Mouse (Mus musculus): ENCODE results near the gene Bricd5.
"Not testable (repeated sequence)": the region's sequence is repeated elsewhere in the genome, so short reads cannot be mapped to it uniquely, and the experiment has no call there.

Gene Bricd5

GRCm38 (mm10) chr17:24473612-24474275, at the start of gene Bricd5:
Gene Bricd5, plus strand, starts transcription at chr17:24473884.
- no peak for ATAC-seq (ENCODE audit: low TSS enrichment)

DNA sequence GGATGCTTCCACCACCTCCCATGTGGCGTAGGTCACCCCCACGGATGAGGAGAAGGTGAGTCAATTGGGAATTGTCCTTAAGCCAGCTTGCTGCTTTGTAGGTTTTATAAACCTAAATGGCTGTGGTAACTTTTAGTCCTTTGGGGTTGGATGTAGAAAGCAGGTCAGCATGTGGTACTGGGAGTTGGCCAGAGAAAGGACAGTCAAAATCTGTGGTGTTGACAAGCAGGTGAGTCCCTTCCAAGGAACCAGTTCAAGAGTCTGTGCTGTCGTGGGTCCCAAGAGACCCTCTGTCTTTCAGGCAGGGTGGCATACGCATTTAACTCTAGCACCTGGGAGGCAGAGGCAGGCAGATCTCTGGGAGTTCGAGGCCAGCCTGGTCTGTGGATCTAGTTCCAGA, 49.2 kb upstream of the Bricd5 start:
- no peak for ATAC-seq (ENCODE audit: low TSS enrichment)

DNA sequence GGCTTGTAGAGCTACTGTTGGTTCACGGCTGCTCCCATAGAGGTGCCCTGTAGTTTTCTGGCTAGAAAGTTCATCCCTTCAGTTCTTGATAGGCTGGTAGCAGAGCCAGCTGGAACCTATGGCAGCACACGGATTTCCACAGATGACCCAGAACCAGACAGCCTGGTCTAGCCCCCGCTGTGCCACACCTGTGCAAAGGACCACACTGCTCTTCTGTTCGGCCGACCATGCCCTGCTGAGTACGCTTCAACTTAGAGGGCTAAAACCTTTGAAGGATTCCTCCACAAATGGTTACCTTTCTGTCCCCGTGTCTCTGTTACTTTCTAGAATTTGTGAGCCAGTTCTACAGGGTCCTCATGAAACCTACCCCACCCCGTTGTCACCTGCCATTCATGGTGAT, 48.4 kb upstream of the Bricd5 start:
- not testable (repeated sequence) for ATAC-seq (ENCODE audit: low TSS enrichment)

- no peak for ATAC-seq (ENCODE audit: low TSS enrichment)
Observed at GRCm38 (mm10) chr17:24425905-24426304, 47.8 kb upstream of the Bricd5 start.

- peak; percentile 93 for ATAC-seq (ENCODE audit: low TSS enrichment)
Observed at GRCm38 (mm10) chr17:24426471-24427169, 47.1 kb upstream of the Bricd5 start, which contains the start of gene Eci1. Gene Eci1, plus strand, starts transcription at chr17:24426641.

DNA sequence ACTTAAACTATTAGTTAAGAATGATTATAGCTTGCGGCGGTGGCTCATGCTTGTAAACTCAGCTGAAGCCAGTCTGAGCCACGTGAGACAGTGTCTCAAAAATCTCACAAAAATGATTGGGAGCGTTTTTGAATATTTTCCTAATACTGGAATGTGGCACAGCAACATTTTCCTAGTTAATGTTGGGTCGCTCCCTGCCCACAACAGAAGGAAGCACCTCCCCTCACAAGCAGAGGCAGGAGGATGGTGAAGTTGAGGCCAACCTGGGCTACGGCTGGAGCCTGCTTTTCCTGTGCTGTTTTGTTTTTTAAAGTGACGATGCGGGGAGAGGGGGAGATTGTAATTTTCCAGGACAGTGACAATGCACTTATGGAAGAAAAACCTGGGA, 46.5 kb upstream of the Bricd5 start:
- no peak for ATAC-seq (ENCODE audit: low TSS enrichment)

DNA sequence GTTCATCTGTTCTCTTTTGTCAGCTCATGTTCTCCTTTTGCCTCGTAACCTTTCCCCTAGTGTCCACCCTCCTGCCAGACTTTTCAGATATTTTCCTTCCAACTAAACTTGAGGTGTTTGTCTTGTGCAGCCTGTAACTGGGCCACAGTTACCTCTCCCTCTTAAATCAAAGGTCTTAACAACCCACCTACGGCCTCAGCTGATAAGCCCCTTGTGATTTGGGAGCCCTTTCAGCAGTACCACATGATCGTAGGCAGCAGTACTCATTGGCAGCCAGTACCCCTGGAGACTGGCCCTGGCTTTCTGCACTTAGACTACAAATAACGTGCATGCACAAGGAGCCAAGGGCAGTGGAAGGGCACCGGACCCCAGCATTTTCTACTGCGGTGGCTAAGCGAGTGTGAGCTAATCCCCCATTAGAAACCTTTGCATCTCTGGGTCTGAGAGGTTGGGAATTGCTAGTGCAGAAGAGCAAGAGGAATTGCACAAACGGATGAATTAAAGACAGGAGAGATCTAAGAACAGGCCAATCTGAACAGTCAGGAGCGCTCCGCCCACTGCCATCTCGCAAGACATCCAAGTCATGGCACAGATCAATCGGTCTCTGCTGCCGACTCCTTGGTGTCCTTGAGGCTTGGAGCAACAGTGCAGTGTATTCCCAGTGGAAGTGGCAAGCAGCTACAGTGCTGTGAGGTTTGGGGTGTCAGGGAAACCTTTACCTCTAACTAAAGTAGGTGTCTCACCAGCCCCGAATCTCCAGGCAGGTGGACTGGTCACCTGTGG, 44.3 kb upstream of the Bricd5 start:
- no peak for ATAC-seq (ENCODE audit: low TSS enrichment)

DNA sequence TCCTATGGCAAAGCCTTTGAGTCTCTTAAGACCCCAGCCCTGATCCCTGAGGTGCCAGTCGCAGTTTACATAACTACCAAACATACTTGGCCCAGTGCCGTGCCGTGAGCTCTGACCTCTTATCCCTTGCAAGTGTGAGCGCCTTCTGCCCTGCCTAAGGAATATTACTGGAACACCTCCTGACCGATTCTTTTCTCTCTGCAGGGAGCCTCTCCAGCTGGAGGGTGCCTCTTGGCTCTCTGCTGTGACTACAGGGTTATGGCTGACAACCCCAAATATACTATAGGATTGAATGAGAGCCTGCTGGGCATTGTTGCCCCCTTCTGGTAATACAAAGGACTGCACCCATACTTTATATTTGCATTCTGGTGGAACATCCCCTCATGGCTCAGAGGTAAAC, 36.7 kb upstream of the Bricd5 start:
- peak; percentile 55; the same call in 1 of the 2 replicates for ATAC-seq (ENCODE audit: low TSS enrichment)

GRCm38 (mm10) chr17:24440377-24440776, 33.3 kb upstream of the Bricd5 start:
- no peak for ATAC-seq (ENCODE audit: low TSS enrichment)

- no peak for ATAC-seq (ENCODE audit: low TSS enrichment)
Observed at GRCm38 (mm10) chr17:24441148-24441547, 32.5 kb upstream of the Bricd5 start.

DNA sequence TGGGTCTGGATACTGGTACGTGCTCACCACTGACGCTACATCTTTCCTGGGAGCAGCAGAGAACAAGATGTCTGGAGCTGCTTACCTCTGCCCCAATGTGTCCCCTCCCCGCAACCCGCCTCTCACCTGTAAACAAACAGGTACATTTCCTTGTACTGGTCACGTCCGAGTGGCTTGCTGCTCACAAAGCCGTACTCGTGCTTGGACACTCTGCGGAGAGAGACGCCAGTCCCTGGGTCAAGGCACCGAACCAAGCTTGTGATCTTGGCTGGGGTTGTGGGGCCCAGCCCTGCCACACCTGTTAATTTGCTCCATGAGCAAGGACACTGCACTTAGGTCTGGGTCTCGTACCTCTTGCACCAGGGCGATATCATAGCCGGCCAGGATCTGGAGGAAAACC, 31.6 kb upstream of the Bricd5 start:
- ATAC-seq (ENCODE audit: low TSS enrichment): no peak

DNA sequence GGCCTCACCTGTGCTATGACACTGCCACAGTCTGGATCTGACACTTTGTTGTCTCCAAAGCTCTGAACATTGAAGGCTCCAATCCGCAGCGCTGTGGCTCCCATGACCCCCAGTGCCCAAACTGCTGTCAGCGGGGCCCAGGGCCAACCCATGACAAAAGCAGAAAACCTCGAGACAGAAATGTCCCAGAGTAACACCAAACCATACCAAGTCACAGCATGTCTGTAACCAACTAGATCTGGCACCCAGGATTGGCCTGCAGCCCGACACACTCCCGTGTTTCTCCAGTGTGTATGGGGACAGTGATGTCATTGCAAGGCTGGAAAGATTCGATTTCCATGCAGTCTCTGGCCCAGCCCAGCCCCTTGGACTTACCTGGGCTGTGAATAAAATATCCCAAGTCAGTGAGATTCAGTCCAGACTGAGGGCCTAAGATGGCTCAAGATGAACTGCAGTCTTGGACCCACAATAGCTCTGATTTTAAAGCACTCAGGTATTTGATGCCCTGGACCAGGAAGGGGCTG, 31.0 kb upstream of the Bricd5 start, which contains the start of gene Dnase1l2:
TSS of gene Dnase1l2 (minus strand) at position 474 of the 524 bp plus-strand sequence.
- no peak for ATAC-seq (ENCODE audit: low TSS enrichment)

DNA sequence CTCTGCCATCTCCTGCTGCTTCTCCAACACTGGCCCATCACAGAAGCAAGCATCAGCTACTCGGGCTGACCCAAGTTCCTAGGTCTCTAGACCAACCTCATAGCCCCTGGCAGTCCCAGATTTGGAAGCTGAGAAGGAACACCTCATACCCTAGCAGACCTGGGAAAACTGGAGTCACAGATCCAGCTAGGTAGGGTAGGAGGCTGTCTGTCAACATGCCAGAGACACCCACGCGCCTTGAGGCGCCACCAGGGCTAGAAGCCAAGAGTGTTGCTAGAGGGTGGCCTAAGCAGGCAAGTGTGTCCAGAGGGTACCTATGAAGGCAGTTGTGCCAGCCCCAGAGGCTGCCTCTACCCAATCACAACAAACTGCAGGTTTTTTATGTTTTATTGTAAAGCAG, 30.3 kb upstream of the Bricd5 start:
- ATAC-seq (ENCODE audit: low TSS enrichment): peak; percentile 44; the same call in 1 of the 2 replicates

DNA sequence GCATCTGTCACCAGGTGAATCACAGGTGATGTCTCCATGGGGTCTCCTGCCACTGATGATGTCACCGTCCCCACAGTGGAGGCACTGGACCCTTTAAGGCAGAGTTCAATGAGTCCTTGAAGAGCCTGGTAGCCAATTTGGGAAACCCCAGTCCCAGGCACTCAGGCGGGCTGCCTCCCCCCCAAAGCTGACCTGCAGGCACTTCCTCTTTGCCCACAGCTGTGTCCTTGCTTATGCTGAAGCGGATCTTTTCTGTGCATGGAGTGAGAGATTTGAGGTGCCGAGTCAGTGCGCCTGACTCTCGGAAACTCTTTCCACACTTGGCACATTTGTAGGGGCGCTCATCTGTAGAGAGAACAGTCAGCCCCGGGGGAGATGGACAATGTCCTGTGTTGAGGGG, 27.1 kb upstream of the Bricd5 start:
- no peak for ATAC-seq (ENCODE audit: low TSS enrichment)

DNA sequence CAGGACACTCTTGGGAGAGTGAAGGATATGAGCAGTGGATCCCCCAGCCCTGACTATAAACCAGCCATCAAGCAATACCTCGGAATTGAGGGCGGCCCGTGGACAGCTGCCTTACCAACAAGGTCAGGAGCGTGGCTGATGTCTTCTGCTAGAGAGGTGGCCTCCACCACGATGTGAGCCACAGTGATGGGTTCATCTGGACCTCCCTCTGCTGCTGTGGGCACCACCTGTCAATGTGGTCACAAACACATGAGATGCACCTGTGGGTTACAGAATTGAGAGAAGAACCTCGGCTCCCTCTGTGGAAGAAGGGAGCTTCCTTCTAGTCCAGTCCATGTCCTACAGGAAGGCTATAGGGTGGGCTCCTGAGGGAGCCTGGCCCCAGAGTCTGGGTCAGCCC, 24.2 kb upstream of the Bricd5 start:
- ATAC-seq (ENCODE audit: low TSS enrichment): no peak

GRCm38 (mm10) chr17:24451220-24451619, 22.5 kb upstream of the Bricd5 start:
- no peak for ATAC-seq (ENCODE audit: low TSS enrichment)

DNA sequence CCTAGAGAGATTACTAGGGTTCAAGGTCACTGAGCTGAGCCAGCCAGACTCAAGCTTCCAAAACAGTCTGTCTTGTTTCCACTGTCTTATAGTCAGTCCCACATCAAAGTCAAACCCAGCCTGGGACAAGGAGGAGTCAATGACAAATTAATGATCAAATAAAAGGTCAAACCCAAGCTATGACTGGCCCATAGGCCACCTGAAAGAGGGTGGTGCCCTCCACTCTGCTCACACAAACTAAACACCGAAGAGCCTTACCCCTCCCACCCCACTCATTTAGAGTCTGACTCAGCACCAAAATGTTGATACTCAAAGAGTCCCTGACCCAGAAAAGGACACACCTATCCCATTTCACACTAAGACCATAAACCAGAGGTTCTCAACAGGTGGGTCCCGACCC, 20.3 kb upstream of the Bricd5 start:
- ATAC-seq (ENCODE audit: low TSS enrichment): no peak

GRCm38 (mm10) chr17:24454218-24454755, 19.4 kb upstream of the Bricd5 start:
- no peak for ATAC-seq (ENCODE audit: low TSS enrichment)

DNA sequence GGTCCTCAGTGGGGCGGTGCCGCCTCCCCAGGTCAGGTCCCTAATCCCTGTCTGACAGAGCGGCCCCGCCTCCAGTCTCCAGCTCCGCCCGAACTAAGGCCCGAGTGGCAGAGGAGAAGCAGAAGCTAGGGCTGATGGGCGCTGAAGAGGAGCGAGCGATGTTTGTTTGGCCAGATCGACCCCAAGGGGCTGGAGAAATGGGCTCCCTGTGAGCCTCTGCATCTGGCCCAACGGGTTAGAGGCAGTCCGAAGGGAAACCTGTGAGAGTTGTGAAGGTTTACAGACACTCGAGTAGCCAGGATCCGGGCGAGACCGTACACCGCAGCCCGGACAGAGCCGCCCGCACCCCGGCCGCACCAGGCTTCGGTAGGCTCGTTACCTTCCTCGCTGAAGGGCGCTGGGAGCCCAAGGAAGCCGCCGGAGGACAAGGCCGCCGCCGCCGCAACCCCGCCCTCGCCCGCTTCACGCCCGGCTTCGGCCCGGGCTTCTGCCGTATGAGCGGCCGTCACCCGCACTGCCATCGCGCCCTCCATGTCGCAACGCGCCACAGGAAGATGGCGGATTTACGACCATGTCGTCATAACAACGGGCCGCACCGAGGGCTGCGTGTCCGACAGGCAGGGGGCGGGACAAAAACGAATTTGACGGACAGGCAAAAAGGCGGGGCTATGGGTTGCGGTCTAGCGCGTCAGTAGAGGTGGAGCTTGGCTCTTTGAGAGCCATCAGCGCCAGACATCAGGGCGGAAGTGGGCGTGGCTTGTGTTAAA, 18.7 kb upstream of the Bricd5 start:
- ATAC-seq (ENCODE audit: low TSS enrichment): peak; percentile 96

DNA sequence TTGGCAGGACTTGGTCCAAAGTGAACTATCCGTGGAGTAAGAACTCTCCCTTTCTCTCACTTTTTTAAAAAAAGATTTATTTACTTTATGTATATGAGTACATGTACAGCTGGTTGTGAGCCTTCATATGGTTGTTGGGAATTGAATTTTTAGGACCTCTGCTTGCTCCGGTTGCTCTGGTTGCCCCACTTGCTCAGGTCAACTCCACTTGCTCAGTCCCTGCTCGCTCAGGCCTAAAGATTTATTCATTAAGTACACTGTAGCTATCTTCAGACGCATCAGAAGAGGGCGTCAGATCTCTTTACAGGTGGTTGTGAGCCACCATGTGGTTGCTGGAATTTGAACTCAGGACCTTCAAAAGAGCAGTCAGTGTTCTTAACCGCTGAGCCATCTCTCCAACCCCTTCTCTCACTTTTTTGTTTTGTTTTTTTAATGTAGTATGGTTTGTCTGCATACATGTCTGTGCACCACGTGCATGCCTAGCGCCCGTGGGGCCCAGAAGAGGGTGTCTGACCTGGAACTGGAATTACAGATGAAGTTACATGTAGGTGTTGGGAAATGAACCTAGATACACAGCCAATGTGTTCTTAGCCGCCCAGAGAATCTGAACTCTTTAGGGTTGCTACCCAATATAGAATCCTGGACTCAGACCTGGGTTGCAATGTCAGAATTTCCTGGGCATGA, 18.0 kb upstream of the Bricd5 start:
- not testable (repeated sequence) for ATAC-seq (ENCODE audit: low TSS enrichment)

- no peak for ATAC-seq (ENCODE audit: low TSS enrichment)
Observed at GRCm38 (mm10) chr17:24461580-24461979, 12.1 kb upstream of the Bricd5 start.
